Mouse (Mus musculus) bone marrow macrophage, adult 2 months (primary cell): ENCODE measurements at regions not wholly inside any gene's neighbourhood (a gene's known extent, or its start where the extent isn't known, plus 50 kb on each side); places are given as distances from the start of the nearest gene placed in this dataset.

ENCODE experiments used
- H3K27ac ChIP-seq: 2 replicates; pipeline ENCODE4 v1.5.1; 2012; ENCODE audit warnings: low read depth, low read length; ENCODE audit not compliant: insufficient read depth
- H3K4me1 ChIP-seq: 2 replicates; pipeline ENCODE4 v1.6.1; 2012; ENCODE audit warnings: low read length; ENCODE audit not compliant: control insufficient read depth, insufficient read depth
- H3K4me3 ChIP-seq: 2 replicates; pipeline ENCODE4 v1.5.1; 2012; ENCODE audit warnings: mild to moderate bottlenecking, low read length, moderate library complexity; ENCODE audit not compliant: insufficient read depth
- CTCF ChIP-seq: IDR thresholded peaks from 2 replicates; pipeline ENCODE4 v1.5.1; 2012; ENCODE audit warnings: low read depth, mild to moderate bottlenecking, low read length, moderate library complexity
- POLR2A ChIP-seq: IDR thresholded peaks from 2 replicates; pipeline ENCODE4 v1.6.1; 2012; ENCODE audit warnings: mild to moderate bottlenecking, low read depth, low read length, borderline replicate concordance

GRCm38 (mm10) chr7:98768460-98768859 is 65.6 kb downstream of the Thap12 start:
- Histone ChIP-seq H3K4me3 (no peak overlapping the region), H3K27ac (no peak overlapping the region), H3K4me1 (peaks cover 20% of the 10 kb centered on the region)
- TF ChIP-seq POLR2A (no peak), CTCF (no peak)

DNA sequence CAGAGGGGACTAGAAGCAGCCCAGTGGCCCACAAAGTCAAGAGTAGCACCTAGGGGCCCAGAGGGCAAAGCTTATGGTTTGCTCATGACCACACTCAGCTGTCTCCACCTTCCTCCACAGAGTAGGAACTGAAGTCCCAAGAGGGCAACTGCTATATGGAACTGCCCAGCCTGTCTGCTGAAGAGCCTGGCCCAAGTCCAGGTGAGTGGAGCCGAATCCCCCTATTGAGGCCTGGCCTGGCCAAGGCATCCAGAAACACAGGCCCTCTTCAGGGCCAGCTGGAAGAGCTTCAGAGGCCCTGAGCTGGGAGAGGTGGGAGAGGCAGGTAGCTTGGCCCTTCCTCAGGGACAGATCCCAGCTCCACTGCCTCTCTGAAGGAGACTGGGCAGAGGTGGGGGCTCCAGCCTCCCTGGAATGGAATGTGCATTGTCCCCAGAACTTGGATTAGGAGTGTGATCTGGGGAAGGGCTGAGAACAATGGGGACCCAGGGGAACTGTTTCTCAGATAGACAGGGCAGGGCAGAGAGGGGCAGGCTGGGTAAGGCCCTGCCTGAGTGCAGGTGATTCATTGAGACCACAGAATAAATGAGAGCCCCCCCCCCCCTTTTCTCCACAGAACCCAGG is 65.7 kb upstream of the Wnt11 start:
- no peak overlapping the region for H3K4me3 ChIP-seq
- TF ChIP-seq CTCF (no peak), POLR2A (no peak)
- peaks cover 20% of the 10 kb centered on the region for H3K4me1 ChIP-seq
- H3K27ac ChIP-seq, result no peak overlapping the region

- Histone ChIP-seq H3K4me3 (no peak overlapping the region), H3K4me1 (peaks cover 20% of the 10 kb centered on the region), H3K27ac (peak overlapping the region; percentile 57)
- TF ChIP-seq CTCF (no peak), POLR2A (no peak)
These were observed 64.5 kb upstream of the Wnt11 start for GRCm38 (mm10) chr7:98770257-98770890.

DNA sequence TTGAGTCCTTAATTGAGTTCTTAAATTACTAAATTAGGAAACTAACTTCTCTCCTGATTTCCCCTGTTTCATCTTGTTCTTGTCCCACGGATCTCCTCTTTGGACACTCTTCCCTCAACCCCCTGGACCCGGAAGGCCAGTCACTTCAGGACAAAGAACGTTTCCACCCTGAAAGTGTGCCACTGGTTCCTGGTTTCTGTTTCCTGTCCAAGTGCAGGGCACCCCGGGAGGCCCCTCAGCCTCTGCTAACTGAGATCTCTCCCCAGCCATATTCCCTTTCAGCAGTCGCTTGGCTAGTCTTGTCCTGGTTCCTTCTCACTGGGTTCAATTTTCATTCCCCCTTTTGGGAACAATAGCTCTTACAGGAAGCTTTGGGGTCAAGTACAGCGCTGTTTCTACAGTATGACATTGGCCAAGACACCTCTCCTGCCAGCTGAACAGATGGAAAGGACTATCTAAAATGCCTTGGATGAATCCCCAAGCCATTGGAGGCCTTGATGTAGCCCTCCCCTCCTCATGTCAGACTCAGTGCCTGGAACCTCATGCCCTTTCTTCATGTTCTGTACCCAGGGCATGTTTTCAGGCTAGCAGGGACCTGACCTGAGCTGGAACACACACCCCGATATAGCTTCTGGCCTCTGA is 63.7 kb upstream of the Wnt11 start:
- peak overlapping the region; percentile 57 for H3K27ac ChIP-seq
- H3K4me3 ChIP-seq, result no peak overlapping the region
- peaks cover 20% of the 10 kb centered on the region for H3K4me1 ChIP-seq
- no peak for TF ChIP-seq CTCF
- no peak for TF ChIP-seq POLR2A

- H3K4me3 ChIP-seq, result no peak overlapping the region
- TF ChIP-seq CTCF (peak; percentile 31; the same call in 1 of the 2 replicates), POLR2A (no peak)
- no peak overlapping the region for H3K27ac ChIP-seq
- peaks cover 15% of the 10 kb centered on the region for H3K4me1 ChIP-seq
These were observed 60.3 kb upstream of the Wnt11 start for GRCm38 (mm10) chr7:98774597-98774996.

- Histone ChIP-seq H3K4me1 (peaks cover 15% of the 10 kb centered on the region), H3K4me3 (no peak overlapping the region), H3K27ac (no peak overlapping the region)
- no peak for TF ChIP-seq CTCF
- no peak for TF ChIP-seq POLR2A
These were observed 59.9 kb upstream of the Wnt11 start for GRCm38 (mm10) chr7:98775031-98775430.

DNA sequence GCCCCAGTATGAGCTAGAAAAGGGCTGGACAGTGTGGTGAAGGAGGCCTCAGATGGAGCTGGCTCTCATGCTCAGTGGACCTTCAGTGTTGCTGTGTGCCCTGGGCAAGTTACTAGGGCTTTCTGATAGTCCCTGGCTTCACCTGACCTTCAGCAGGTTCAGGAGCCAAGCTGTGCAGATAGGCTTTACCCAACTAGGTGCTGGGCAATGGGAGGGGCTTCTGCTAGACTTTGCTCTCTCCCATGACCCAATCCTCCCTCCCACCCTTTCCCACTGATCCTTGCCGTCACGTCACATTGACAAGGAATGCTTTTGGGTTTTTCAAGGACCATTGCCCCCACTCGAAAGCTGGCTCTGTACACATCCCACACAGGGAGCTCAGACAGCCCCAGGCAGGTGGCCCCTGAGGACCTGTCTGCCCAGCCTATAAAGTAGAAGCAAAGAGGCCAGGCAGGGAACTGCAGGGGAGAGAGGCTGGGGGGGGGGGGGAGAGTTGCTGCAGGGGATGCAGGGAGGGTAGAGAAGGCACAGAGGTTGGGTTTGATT is 57.5 kb upstream of the Wnt11 start:
- Histone ChIP-seq H3K4me3 (no peak overlapping the region), H3K27ac (no peak overlapping the region), H3K4me1 (no peaks in the 10 kb centered on the region)
- TF ChIP-seq CTCF (no peak), POLR2A (no peak)

DNA sequence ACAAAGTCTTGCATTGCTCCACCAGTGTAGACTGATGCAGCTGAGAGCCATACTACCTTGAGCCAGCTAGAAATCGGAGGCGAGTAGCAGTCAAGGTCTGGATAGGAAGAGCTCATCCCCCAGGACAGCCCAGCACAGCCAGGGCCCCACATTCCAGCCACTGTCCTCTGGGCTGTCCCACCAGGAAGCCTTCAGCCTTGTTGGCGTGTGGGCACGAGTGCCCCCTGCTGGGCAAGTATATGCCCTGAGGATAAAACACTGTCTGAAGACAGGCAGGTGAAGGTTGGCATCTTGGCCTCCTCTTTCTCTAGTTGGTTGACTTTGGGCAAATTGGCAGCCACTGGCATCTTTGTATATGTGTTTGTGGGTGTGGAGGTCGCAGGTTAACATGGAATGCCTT is 56.0 kb upstream of the Wnt11 start:
- Histone ChIP-seq H3K27ac (no peak overlapping the region), H3K4me1 (no peaks in the 10 kb centered on the region), H3K4me3 (no peak overlapping the region)
- TF ChIP-seq CTCF, result peak; percentile 62
- TF ChIP-seq POLR2A, result no peak

DNA sequence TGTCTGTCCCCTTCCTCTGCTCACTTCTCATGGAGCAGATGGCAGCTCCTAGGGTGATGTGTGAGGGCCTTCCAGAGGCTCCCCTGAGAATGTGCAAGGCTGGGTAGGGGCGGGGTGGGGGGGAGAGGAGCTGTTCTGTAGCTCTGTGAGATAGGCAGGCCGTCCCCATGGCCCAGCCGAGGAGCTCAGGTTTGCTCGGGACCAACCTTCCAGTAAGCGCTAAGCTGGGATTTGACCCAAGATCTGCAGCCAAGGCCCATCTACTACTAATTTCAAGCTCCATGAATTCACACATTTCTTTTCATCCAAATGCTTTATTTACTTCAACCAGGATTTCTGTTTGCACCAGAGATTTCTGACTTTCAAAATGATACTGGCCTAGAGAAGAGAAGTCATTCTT is 51.4 kb upstream of the Wnt11 start:
- Histone ChIP-seq H3K4me3 (no peak overlapping the region), H3K4me1 (no peaks in the 10 kb centered on the region), H3K27ac (no peak overlapping the region)
- TF ChIP-seq POLR2A (no peak), CTCF (no peak)

DNA sequence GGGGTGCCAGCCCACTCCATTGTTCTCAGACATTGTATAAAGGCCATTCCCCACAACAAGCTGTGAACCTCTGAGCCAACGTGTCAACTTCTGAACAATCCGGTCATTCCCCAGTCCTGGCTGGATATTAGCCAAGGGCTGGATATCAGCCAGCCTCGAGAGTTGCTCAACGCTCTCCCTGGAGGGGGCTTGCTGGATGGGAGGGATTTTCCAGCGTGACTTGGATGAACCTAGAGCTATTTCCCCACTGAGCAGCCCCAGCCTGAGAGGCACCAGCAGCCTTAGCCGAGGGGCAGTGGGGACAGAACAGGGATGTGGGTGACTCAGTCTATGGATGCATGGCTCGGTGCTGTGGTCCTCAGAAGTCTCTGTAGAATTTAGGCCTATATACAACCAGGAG is 51.0 kb upstream of the Wnt11 start:
- Histone ChIP-seq H3K27ac (no peak overlapping the region), H3K4me3 (no peak overlapping the region), H3K4me1 (no peaks in the 10 kb centered on the region)
- TF ChIP-seq CTCF, result no peak
- TF ChIP-seq POLR2A, result no peak
